Mouse (Mus musculus): ENCODE results near the gene Rbms1. TPM values are rescaled to one million over a fixed set of nuclear protein-coding genes. Genes with fewer than 3 reads are reported as not detected.

Rbms1 gene
- polyA plus RNA-seq, 1 experiment from 2014 or later, result 44.9 TPM

GRCm38 (mm10) chr2:60798767-60799529, 164.0 kb downstream of the Rbms1 start:
- no peak overlapping the region for H3K4me2 ChIP-seq (ENCODE audit: low read depth, low read length)
- H3K27me3 ChIP-seq (ENCODE audit: control insufficient read depth, insufficient read depth, low read depth, low read length), result no peaks in the 10 kb centered on the region
- 82% methylated on average over 17 of the region's 17 CpGs for WGBS (ENCODE audit: insufficient replicate concordance)
- no peaks in the 10 kb centered on the region for H3K9me3 ChIP-seq (replicated peaks; ENCODE audit: control insufficient read depth, low read length)
- peaks cover 8% of the 10 kb centered on the region for H3K4me1 ChIP-seq (ENCODE audit: control insufficient read depth, low read depth, low read length)
- H3K36me3 ChIP-seq (ENCODE audit: control insufficient read depth, insufficient read depth), result no peaks in the 10 kb centered on the region
- no peak for ATAC-seq (ENCODE audit: low read depth)
- no peak overlapping the region for H3K27ac ChIP-seq (ENCODE audit: low read length)
- H3K4me3 ChIP-seq (ENCODE audit: low read depth, low read length), result no peak overlapping the region
- H3K9ac ChIP-seq (ENCODE audit: low read depth, low read length), result no peak overlapping the region

GRCm38 (mm10) chr2:60796969-60797669, 165.9 kb downstream of the Rbms1 start:
- ATAC-seq (ENCODE audit: low read depth), result peak; percentile 83
- Histone ChIP-seq H3K4me3 (ENCODE audit: low read depth, low read length) (no peak overlapping the region), H3K27ac (ENCODE audit: low read length) (no peak overlapping the region; the same call in 1 of the 2 replicates), H3K9ac (ENCODE audit: low read depth, low read length) (no peak overlapping the region), H3K36me3 (ENCODE audit: control insufficient read depth, insufficient read depth) (no peaks in the 10 kb centered on the region), H3K4me2 (ENCODE audit: low read depth, low read length) (no peak overlapping the region), H3K27me3 (ENCODE audit: control insufficient read depth, insufficient read depth, low read depth, low read length) (no peaks in the 10 kb centered on the region), H3K9me3 (replicated peaks; ENCODE audit: control insufficient read depth, low read length) (no peaks in the 10 kb centered on the region), H3K4me1 (ENCODE audit: control insufficient read depth, low read depth, low read length) (peaks cover 5% of the 10 kb centered on the region)
- WGBS (ENCODE audit: insufficient replicate concordance), result 84% methylated on average over 17 of the region's 17 CpGs

- no peak overlapping the region for H3K27ac ChIP-seq (ENCODE audit: low read length)
Measured at GRCm38 (mm10) chr2:60796616-60796968, 166.4 kb downstream of the Rbms1 start.

GRCm38 (mm10) chr2:60795861-60796260, 167.1 kb downstream of the Rbms1 start:
- no peak overlapping the region for H3K27ac ChIP-seq (ENCODE audit: low read length)
- peaks cover 3% of the 10 kb centered on the region for H3K4me1 ChIP-seq (ENCODE audit: control insufficient read depth, low read depth, low read length)
- H3K4me2 ChIP-seq (ENCODE audit: low read depth, low read length), result no peak overlapping the region
- ATAC-seq (ENCODE audit: low read depth), result no peak
- WGBS (ENCODE audit: insufficient replicate concordance), result 74% methylated on average over 9 of the region's 9 CpGs
- no peak overlapping the region for H3K4me3 ChIP-seq (ENCODE audit: low read depth, low read length)
- no peak overlapping the region for H3K9ac ChIP-seq (ENCODE audit: low read depth, low read length)
- H3K36me3 ChIP-seq (ENCODE audit: control insufficient read depth, insufficient read depth), result no peaks in the 10 kb centered on the region
- H3K9me3 ChIP-seq (replicated peaks; ENCODE audit: control insufficient read depth, low read length), result no peaks in the 10 kb centered on the region
- H3K27me3 ChIP-seq (ENCODE audit: control insufficient read depth, insufficient read depth, low read depth, low read length), result no peaks in the 10 kb centered on the region

More at GRCm38 (mm10) chr2:60796616-60796968, 166.4 kb downstream of the Rbms1 start:
- Histone ChIP-seq H3K9me3 (replicated peaks; ENCODE audit: control insufficient read depth, low read length) (no peaks in the 10 kb centered on the region), H3K36me3 (ENCODE audit: control insufficient read depth, insufficient read depth) (no peaks in the 10 kb centered on the region), H3K27me3 (ENCODE audit: control insufficient read depth, insufficient read depth, low read depth, low read length) (no peaks in the 10 kb centered on the region), H3K4me1 (ENCODE audit: control insufficient read depth, low read depth, low read length) (peaks cover 3% of the 10 kb centered on the region), H3K4me2 (ENCODE audit: low read depth, low read length) (no peak overlapping the region), H3K9ac (ENCODE audit: low read depth, low read length) (no peak overlapping the region), H3K4me3 (ENCODE audit: low read depth, low read length) (no peak overlapping the region)
- no peak for ATAC-seq (ENCODE audit: low read depth)
- 94% methylated on average over 2 of the region's 2 CpGs for WGBS (ENCODE audit: insufficient replicate concordance)

- Histone ChIP-seq H3K9me3 (replicated peaks; ENCODE audit: control insufficient read depth, low read length) (no peaks in the 10 kb centered on the region), H3K4me1 (ENCODE audit: control insufficient read depth, low read depth, low read length) (no peaks in the 10 kb centered on the region), H3K9ac (ENCODE audit: low read depth, low read length) (no peak overlapping the region), H3K4me2 (ENCODE audit: low read depth, low read length) (no peak overlapping the region), H3K27ac (ENCODE audit: low read length) (no peak overlapping the region), H3K36me3 (ENCODE audit: control insufficient read depth, insufficient read depth) (no peaks in the 10 kb centered on the region), H3K4me3 (ENCODE audit: low read depth, low read length) (no peak overlapping the region), H3K27me3 (ENCODE audit: control insufficient read depth, insufficient read depth, low read depth, low read length) (no peaks in the 10 kb centered on the region)
- 58% methylated on average over 4 of the region's 4 CpGs for WGBS (ENCODE audit: insufficient replicate concordance)
- ATAC-seq (ENCODE audit: low read depth), result no peak
Measured at GRCm38 (mm10) chr2:60792506-60792905, 170.5 kb downstream of the Rbms1 start.

GRCm38 (mm10) chr2:60789126-60789525, 173.9 kb downstream of the Rbms1 start:
- H3K9me3 ChIP-seq (replicated peaks; ENCODE audit: control insufficient read depth, low read length), result no peaks in the 10 kb centered on the region
- no peak overlapping the region for H3K4me2 ChIP-seq (ENCODE audit: low read depth, low read length)
- no peak overlapping the region for H3K27ac ChIP-seq (ENCODE audit: low read length)
- no peak overlapping the region for H3K4me3 ChIP-seq (ENCODE audit: low read depth, low read length)
- 73% methylated on average over 3 of the region's 3 CpGs for WGBS (ENCODE audit: insufficient replicate concordance)
- ATAC-seq (ENCODE audit: low read depth), result no peak
- no peaks in the 10 kb centered on the region for H3K27me3 ChIP-seq (ENCODE audit: control insufficient read depth, insufficient read depth, low read depth, low read length)
- H3K36me3 ChIP-seq (ENCODE audit: control insufficient read depth, insufficient read depth), result no peaks in the 10 kb centered on the region
- no peak overlapping the region for H3K9ac ChIP-seq (ENCODE audit: low read depth, low read length)
- H3K4me1 ChIP-seq (ENCODE audit: control insufficient read depth, low read depth, low read length), result no peaks in the 10 kb centered on the region

- H3K9ac ChIP-seq (ENCODE audit: low read depth, low read length), result no peak overlapping the region
- WGBS (ENCODE audit: insufficient replicate concordance), result 78% methylated on average over 6 of the region's 6 CpGs
- ATAC-seq (ENCODE audit: low read depth), result no peak
- H3K4me3 ChIP-seq (ENCODE audit: low read depth, low read length), result no peak overlapping the region
- no peaks in the 10 kb centered on the region for H3K9me3 ChIP-seq (replicated peaks; ENCODE audit: control insufficient read depth, low read length)
- no peak overlapping the region for H3K4me2 ChIP-seq (ENCODE audit: low read depth, low read length)
- no peaks in the 10 kb centered on the region for H3K36me3 ChIP-seq (ENCODE audit: control insufficient read depth, insufficient read depth)
- H3K27ac ChIP-seq (ENCODE audit: low read length), result no peak overlapping the region
- H3K27me3 ChIP-seq (ENCODE audit: control insufficient read depth, insufficient read depth, low read depth, low read length), result no peaks in the 10 kb centered on the region
- no peaks in the 10 kb centered on the region for H3K4me1 ChIP-seq (ENCODE audit: control insufficient read depth, low read depth, low read length)
Measured at GRCm38 (mm10) chr2:60788173-60788908, 174.7 kb downstream of the Rbms1 start.

- Histone ChIP-seq H3K9ac (ENCODE audit: low read depth, low read length) (no peak overlapping the region), H3K27ac (ENCODE audit: low read length) (no peak overlapping the region), H3K9me3 (replicated peaks; ENCODE audit: control insufficient read depth, low read length) (no peaks in the 10 kb centered on the region), H3K27me3 (ENCODE audit: control insufficient read depth, insufficient read depth, low read depth, low read length) (no peaks in the 10 kb centered on the region), H3K4me2 (ENCODE audit: low read depth, low read length) (no peak overlapping the region), H3K4me3 (ENCODE audit: low read depth, low read length) (no peak overlapping the region), H3K36me3 (ENCODE audit: control insufficient read depth, insufficient read depth) (no peaks in the 10 kb centered on the region), H3K4me1 (ENCODE audit: control insufficient read depth, low read depth, low read length) (no peaks in the 10 kb centered on the region)
- 0 out of 2 replicates have a peak, but pooled peaks have one; percentile 9 for ATAC-seq (ENCODE audit: low read depth)
- 84% methylated on average over 5 of the region's 5 CpGs for WGBS (ENCODE audit: insufficient replicate concordance)
Measured at GRCm38 (mm10) chr2:60787088-60787487, 175.9 kb downstream of the Rbms1 start.
